Mouse (Mus musculus): ENCODE measurements around the gene Cyp3a16.
"Not testable (repeated sequence)": the region's sequence is repeated elsewhere in the genome, so short reads cannot be mapped to it uniquely, and the experiment has no call there.

The Cyp3a16 gene

GRCm38 (mm10) chr5:145469623-145470022, at the start of gene Cyp3a16:
Cyp3a16 (minus strand) TSS chr5:145469723.
- not testable (repeated sequence) for DNase-seq (ENCODE audit: extremely low read depth, insufficient read length, low spot score)

GRCm38 (mm10) chr5:145490300-145490699, 20.8 kb upstream of the Cyp3a16 start:
- DNase-seq (ENCODE audit: extremely low read depth, insufficient read length, low spot score) = no peak

- no peak for DNase-seq (ENCODE audit: extremely low read depth, insufficient read length, low spot score)
These were observed 5.0 kb downstream of the Cyp3a16 start for GRCm38 (mm10) chr5:145464304-145465088.

GRCm38 (mm10) chr5:145462321-145462720, 7.2 kb downstream of the Cyp3a16 start:
- DNase-seq (ENCODE audit: extremely low read depth, insufficient read length, low spot score) = no peak

GRCm38 (mm10) chr5:145454389-145454788, 15.1 kb downstream of the Cyp3a16 start:
- DNase-seq (ENCODE audit: extremely low read depth, insufficient read length, low spot score) = no peak

GRCm38 (mm10) chr5:145433688-145434087, 35.8 kb downstream of the Cyp3a16 start:
- DNase-seq (ENCODE audit: extremely low read depth, insufficient read length, low spot score) = no peak

- DNase-seq (ENCODE audit: extremely low read depth, insufficient read length, low spot score) = no peak
These were observed 38.5 kb downstream of the Cyp3a16 start for GRCm38 (mm10) chr5:145431004-145431403.

GRCm38 (mm10) chr5:145422287-145422686, 47.2 kb downstream of the Cyp3a16 start:
- DNase-seq (ENCODE audit: extremely low read depth, insufficient read length, low spot score) = no peak

- DNase-seq (ENCODE audit: extremely low read depth, insufficient read length, low spot score) = not testable (repeated sequence)
These were observed 54.1 kb downstream of the Cyp3a16 start for GRCm38 (mm10) chr5:145415416-145415815.
